Comparison of ENCODE assay signal across 13 mouse cellular contexts in the genomic region with DNA sequence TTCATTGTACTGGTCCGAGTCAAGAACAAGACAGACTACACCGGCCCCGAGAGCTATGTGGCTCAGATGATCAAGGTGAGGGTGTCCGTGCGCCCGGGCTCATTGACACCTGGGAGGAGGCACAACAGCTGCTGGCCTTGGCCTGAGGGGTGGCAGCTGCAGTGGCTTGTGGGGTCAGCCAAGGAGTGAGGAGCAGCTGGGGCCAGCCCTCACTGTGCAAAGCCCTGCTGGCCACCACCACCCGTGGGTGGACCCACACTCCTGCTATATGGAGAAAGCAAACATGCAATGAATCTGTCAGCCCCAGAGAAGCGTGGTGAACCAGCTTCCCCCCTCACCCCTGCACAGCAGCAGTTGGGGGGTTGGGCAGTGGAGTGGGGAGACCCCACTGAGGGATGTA. TPM values are rescaled to one million over a fixed set of nuclear protein-coding genes. Genes with fewer than 3 reads are reported as not detected.
DNase-seq lines count a peak whose midpoint lies in the region; ATAC-seq and TF ChIP-seq lines count a peak whose summit lies in the region.
"Had no signal": no experiment of that assay in that cellular context is flagged by ENCODE, and none has a peak within 500 bp of the region (broad histone marks: within the 10 kb centered on the region; RNA-seq: fewer than 3 reads in every experiment).

No protein-coding gene starts in this region.

- 0 out of 2 replicates have a peak overlapping the region, but pooled peaks have one; percentile 10 for H3K27ac ChIP-seq in forebrain, embryonic 13.5 days
- no peak overlapping the region for H3K27ac ChIP-seq in forebrain, embryonic 11.5 days (ENCODE audit: low read depth, low read length)
- H3K27ac ChIP-seq in hindbrain, postnatal 0 days: peak overlapping the region; percentile 56; the same call in 1 of the 2 replicates
- H3K27ac ChIP-seq in hindbrain, embryonic 16.5 days (ENCODE audit: low read depth, low read length): no peak overlapping the region; the same call in 1 of the 2 replicates
- H3K27ac ChIP-seq in embryonic facial prominence, embryonic 15.5 days (replicated peaks): 0 out of 2 replicates have a peak overlapping the region, but pooled peaks have one; percentile 13
- peak overlapping the region; percentile 28; the same call in 1 of the 2 replicates for H3K27ac ChIP-seq in midbrain, embryonic 11.5 days (ENCODE audit: low read depth, low read length)
- H3K27ac ChIP-seq: neural tube, embryonic 12.5 days had no signal

- WGBS in forebrain, embryonic 13.5 days: 64% methylated on average over 8 of the region's 8 CpGs
- 63% methylated on average over 8 of the region's 8 CpGs for WGBS in forebrain, embryonic 11.5 days
- 60% methylated on average over 8 of the region's 8 CpGs for WGBS in hindbrain, postnatal 0 days
- 65% methylated on average over 8 of the region's 8 CpGs for WGBS in hindbrain, embryonic 16.5 days
- WGBS in embryonic facial prominence, embryonic 15.5 days: 71% methylated on average over 8 of the region's 8 CpGs
- WGBS in midbrain, embryonic 11.5 days: 61% methylated on average over 8 of the region's 8 CpGs

- TF ChIP-seq CTCF in hindbrain, postnatal 0 days (IDR thresholded peaks at IDR 0.05; ENCODE audit: low read depth): no peak

- no peak overlapping the region for H3K4me2 ChIP-seq in forebrain, embryonic 13.5 days
- H3K4me2 ChIP-seq in forebrain, embryonic 11.5 days (ENCODE audit: low read depth, low read length, severe bottlenecking): no peak overlapping the region
- H3K4me2 ChIP-seq in hindbrain, postnatal 0 days (ENCODE audit: low read depth, low read length): no peak overlapping the region
- no peak overlapping the region for H3K4me2 ChIP-seq in hindbrain, embryonic 16.5 days (ENCODE audit: low read length)
- H3K4me2 ChIP-seq in embryonic facial prominence, embryonic 15.5 days (replicated peaks): no peak overlapping the region
- H3K4me2 ChIP-seq in midbrain, embryonic 11.5 days: no peak overlapping the region
- H3K4me2 ChIP-seq: lung, embryonic 14.5 days had no signal

- H3K4me1 ChIP-seq in forebrain, embryonic 13.5 days: peaks cover 27% of the 10 kb centered on the region
- peaks cover 7% of the 10 kb centered on the region; the same call in 1 of the 2 replicates for H3K4me1 ChIP-seq in forebrain, embryonic 11.5 days (replicated peaks; ENCODE audit: control insufficient read depth, insufficient read depth, low read length)
- peaks cover 12% of the 10 kb centered on the region for H3K4me1 ChIP-seq in hindbrain, postnatal 0 days (ENCODE audit: insufficient read depth, low read length)
- H3K4me1 ChIP-seq in hindbrain, embryonic 16.5 days (ENCODE audit: control insufficient read depth, insufficient read depth, low read depth, low read length): peaks cover 16% of the 10 kb centered on the region
- H3K4me1 ChIP-seq in embryonic facial prominence, embryonic 15.5 days: peaks cover 18% of the 10 kb centered on the region
- H3K4me1 ChIP-seq in midbrain, embryonic 11.5 days (ENCODE audit: control insufficient read depth, insufficient read depth, low read length): peaks cover 7% of the 10 kb centered on the region

- H3K36me3 ChIP-seq in forebrain, embryonic 13.5 days (ENCODE audit: poor library complexity, severe bottlenecking): peaks cover 30% of the 10 kb centered on the region
- no peaks in the 10 kb centered on the region; the same call in 1 of the 2 replicates for H3K36me3 ChIP-seq in forebrain, embryonic 11.5 days (ENCODE audit: control insufficient read depth, insufficient read depth, low read length)
- peaks cover 8% of the 10 kb centered on the region; the same call in 1 of the 2 replicates for H3K36me3 ChIP-seq in hindbrain, postnatal 0 days (ENCODE audit: insufficient read depth, low read length)
- H3K36me3 ChIP-seq in hindbrain, embryonic 16.5 days (ENCODE audit: control insufficient read depth, insufficient read depth, low read length): peaks cover 2% of the 10 kb centered on the region; the same call in 1 of the 2 replicates
- peaks cover 56% of the 10 kb centered on the region for H3K36me3 ChIP-seq in embryonic facial prominence, embryonic 15.5 days
- H3K36me3 ChIP-seq in midbrain, embryonic 11.5 days (ENCODE audit: control insufficient read depth, insufficient read depth, low read length): no peaks in the 10 kb centered on the region

- ATAC-seq in forebrain, embryonic 13.5 days: no peak
- ATAC-seq in forebrain, embryonic 11.5 days (replicated peaks; ENCODE audit: low FRiP score): no peak
- no peak for ATAC-seq in hindbrain, postnatal 0 days
- no peak for ATAC-seq in hindbrain, embryonic 16.5 days
- ATAC-seq in embryonic facial prominence, embryonic 15.5 days (ENCODE audit: insufficient number of reproducible peaks, low FRiP score, low TSS enrichment, low read depth): no peak
- ATAC-seq in midbrain, embryonic 11.5 days (ENCODE audit: low FRiP score): no peak

- no peaks in the 10 kb centered on the region for H3K9me3 ChIP-seq in forebrain, embryonic 13.5 days (replicated peaks)
- H3K9me3 ChIP-seq in forebrain, embryonic 11.5 days (ENCODE audit: control insufficient read depth, low read length): no peaks in the 10 kb centered on the region
- H3K9me3 ChIP-seq in hindbrain, postnatal 0 days (ENCODE audit: low read length): no peaks in the 10 kb centered on the region
- peaks cover 2% of the 10 kb centered on the region; the same call in 1 of the 2 replicates for H3K9me3 ChIP-seq in hindbrain, embryonic 16.5 days (ENCODE audit: control insufficient read depth, low read length)
- no peaks in the 10 kb centered on the region for H3K9me3 ChIP-seq in embryonic facial prominence, embryonic 15.5 days (replicated peaks)
- H3K9me3 ChIP-seq in midbrain, embryonic 11.5 days (ENCODE audit: control insufficient read depth, low read length): no peaks in the 10 kb centered on the region

- intact Hi-C loops in left cerebral cortex, postnatal 25 days (cut with DNase I): loop anchor here (10.0 kb wide), 2 partner anchors 175 to 205 kb away; partner anchors contain the start of genes Kifc5b and Syngap1

- no peak overlapping the region for H3K4me3 ChIP-seq in forebrain, embryonic 13.5 days
- no peak overlapping the region for H3K4me3 ChIP-seq in forebrain, embryonic 11.5 days (ENCODE audit: low read depth, low read length)
- no peak overlapping the region for H3K4me3 ChIP-seq in hindbrain, postnatal 0 days (ENCODE audit: low read length)
- no peak overlapping the region for H3K4me3 ChIP-seq in hindbrain, embryonic 16.5 days (ENCODE audit: low read length)
- no peak overlapping the region for H3K4me3 ChIP-seq in embryonic facial prominence, embryonic 15.5 days (replicated peaks)
- no peak overlapping the region for H3K4me3 ChIP-seq in midbrain, embryonic 11.5 days (ENCODE audit: low read depth, low read length)
- H3K4me3 ChIP-seq: left cerebral cortex, adult 2 months; neural tube, embryonic 12.5 days had no signal

- no peak for DNase-seq in forebrain, embryonic 11.5 days (ENCODE audit: low spot score)
- no peak for DNase-seq in hindbrain, postnatal 0 days (ENCODE audit: low spot score)
- DNase-seq in midbrain, embryonic 11.5 days (ENCODE audit: low spot score, missing footprints): no peak
- no peak for DNase-seq in layer of hippocampus, adult 9-11 months
- no peak for DNase-seq in left cerebral cortex, postnatal 25 days (ENCODE audit: low spot score in 2 of 2)

- H3K27me3 ChIP-seq in forebrain, embryonic 13.5 days: no peaks in the 10 kb centered on the region
- H3K27me3 ChIP-seq in forebrain, embryonic 11.5 days (ENCODE audit: control insufficient read depth, insufficient read depth, low read length): no peaks in the 10 kb centered on the region
- no peaks in the 10 kb centered on the region for H3K27me3 ChIP-seq in hindbrain, postnatal 0 days (ENCODE audit: insufficient read depth, low read length)
- no peaks in the 10 kb centered on the region for H3K27me3 ChIP-seq in hindbrain, embryonic 16.5 days (replicated peaks; ENCODE audit: control insufficient read depth, insufficient read depth, low read length)
- no peaks in the 10 kb centered on the region for H3K27me3 ChIP-seq in embryonic facial prominence, embryonic 15.5 days
- no peaks in the 10 kb centered on the region for H3K27me3 ChIP-seq in midbrain, embryonic 11.5 days (ENCODE audit: control insufficient read depth, insufficient read depth, low read length)
- H3K27me3 ChIP-seq: neural tube, embryonic 12.5 days had no signal

- H3K9ac ChIP-seq in forebrain, embryonic 13.5 days: no peak overlapping the region
- no peak overlapping the region for H3K9ac ChIP-seq in forebrain, embryonic 11.5 days (ENCODE audit: low read length)
- H3K9ac ChIP-seq in hindbrain, postnatal 0 days (replicated peaks; ENCODE audit: low read length): no peak overlapping the region
- H3K9ac ChIP-seq in hindbrain, embryonic 16.5 days (ENCODE audit: low read depth, low read length): no peak overlapping the region
- no peak overlapping the region for H3K9ac ChIP-seq in embryonic facial prominence, embryonic 15.5 days
- no peak overlapping the region for H3K9ac ChIP-seq in midbrain, embryonic 11.5 days (ENCODE audit: low read length)
- H3K9ac ChIP-seq: lung, embryonic 14.5 days; neural tube, embryonic 12.5 days had no signal

RNA-seq across cellular contexts. Expression of gene Uqcc2, which starts 13.8 kb away (rescaled TPM):
- polyA plus RNA-seq in forebrain, embryonic 13.5 days (2015; fragmentation: Nextera tagmentation; extraction: Ambion mirVana): 310 and 318 TPM in 2 replicates
- polyA plus RNA-seq in forebrain, embryonic 11.5 days (2014; fragmentation: Nextera tagmentation; extraction: Ambion mirVana): 330 and 336 TPM in 2 replicates
- total RNA-seq in hindbrain, postnatal 0 days (2014; rRNA removed): 230 and 283 TPM in 2 replicates
- 427 and 445 TPM in 2 replicates for polyA plus RNA-seq in hindbrain, postnatal 0 days (2015; fragmentation: Nextera tagmentation; extraction: Ambion mirVana)
- 343 and 396 TPM in 2 replicates for polyA plus RNA-seq in hindbrain, embryonic 16.5 days (2015; fragmentation: Nextera tagmentation; extraction: Ambion mirVana)
- polyA plus RNA-seq in embryonic facial prominence, embryonic 15.5 days (2015; fragmentation: Nextera tagmentation; extraction: Ambion mirVana): 301 and 312 TPM in 2 replicates
- 316 and 332 TPM in 2 replicates for polyA plus RNA-seq in midbrain, embryonic 11.5 days (2014; fragmentation: Nextera tagmentation; extraction: Ambion mirVana)
- 100 to 1,000 TPM; 215 to 241 TPM for total RNA-seq in left cerebral cortex, postnatal 25 days (2021)

RNA-seq across cellular contexts. Expression of gene Ip6k3, which starts 47.6 kb away (rescaled TPM):
- 0.21 and 0.35 TPM in 2 replicates for polyA plus RNA-seq in forebrain, embryonic 13.5 days (2015; fragmentation: Nextera tagmentation; extraction: Ambion mirVana)
- polyA plus RNA-seq in forebrain, embryonic 11.5 days (2014; fragmentation: Nextera tagmentation; extraction: Ambion mirVana): 0.08 and 0.19 TPM in 2 replicates
- 0.47 TPM in 1 of 2 replicates, not detected in the other for total RNA-seq in hindbrain, postnatal 0 days (2014; rRNA removed)
- polyA plus RNA-seq in hindbrain, postnatal 0 days (2015; fragmentation: Nextera tagmentation; extraction: Ambion mirVana): 0.31 and 0.37 TPM in 2 replicates
- polyA plus RNA-seq in hindbrain, embryonic 16.5 days (2015; fragmentation: Nextera tagmentation; extraction: Ambion mirVana): 0.27 and 0.31 TPM in 2 replicates
- polyA plus RNA-seq in embryonic facial prominence, embryonic 15.5 days (2015; fragmentation: Nextera tagmentation; extraction: Ambion mirVana): 0.81 and 0.91 TPM in 2 replicates
- 0.07 and 0.48 TPM in 2 replicates for polyA plus RNA-seq in midbrain, embryonic 11.5 days (2014; fragmentation: Nextera tagmentation; extraction: Ambion mirVana)
- total RNA-seq in left cerebral cortex, postnatal 25 days (2021): under 1 TPM; 0.32 to 0.44 TPM
- total RNA-seq: liver, adult 2 months had no signal
- polyA plus RNA-seq: liver, adult 2 months; lung, embryonic 14.5 days; small intestine, adult 2 months had no signal

Comparison
In these comparisons a context has a peak if more than half of its experiments do, and no peak if none do; other contexts are left out.
1. H3K27ac ChIP-seq: peak in forebrain, embryonic 13.5 days (single experiment), hindbrain, postnatal 0 days (single experiment), embryonic facial prominence, embryonic 15.5 days (single experiment) and midbrain, embryonic 11.5 days (single experiment); none in forebrain, embryonic 11.5 days (single experiment) and hindbrain, embryonic 16.5 days (single experiment).